Mouse (Mus musculus): ENCODE data around the gene Cr1l. TPM values are rescaled to one million over a fixed set of nuclear protein-coding genes. Genes with fewer than 3 reads are reported as not detected.
A peak's percentile ranks its signal among the peaks of the same experiment; 100 is the strongest.

The Cr1l gene
- total and polyA plus RNA-seq, 3 experiments = 76.1 to 134 (median 84.6) TPM

GRCm38 (mm10) chr1:195130479-195130878, 907 bp downstream of the Cr1l start:
- Histone ChIP-seq H3K4me3 (replicated peaks in 1 of 3; ENCODE audit: low read depth in 2 of 3, low read length in 2 of 3, poor library complexity in 1 of 3) (peak overlapping the region; percentile 60 to 72 (median 68)), H3K36me3 (replicated peaks in 1 of 2; ENCODE audit: control insufficient read depth in 1 of 2, insufficient read depth in 1 of 2, low read length in 1 of 2) (peaks cover 13 to 30% of the 10 kb centered on the region in 2 experiments), H3K27ac (ENCODE audit: insufficient read depth, low read depth) (no peak overlapping the region), H3K79me2 (replicated peaks; ENCODE audit: control insufficient read depth, extremely low read depth, insufficient read depth, poor library complexity, severe bottlenecking) (peaks cover 10% of the 10 kb centered on the region), H3K9me3 (replicated peaks; ENCODE audit: low read length) (no peaks in the 10 kb centered on the region), H3K9ac (ENCODE audit: insufficient read depth, low read depth) (peak overlapping the region; percentile 94), H3K4me1 (ENCODE audit: control insufficient read depth in 1 of 2, insufficient read depth in 2 of 2) (peaks cover 0 to 23% of the 10 kb centered on the region in 2 experiments; a peak in 1 of 4 replicates), H3K27me3 (replicated peaks) (no peaks in the 10 kb centered on the region), H3K4me2 (ENCODE audit: insufficient read depth, low read depth, poor library complexity, severe bottlenecking) (peak overlapping the region; percentile 87)
- TF ChIP-seq ZMIZ1 (IDR thresholded peaks at IDR 0.05; ENCODE audit: low read depth, low read length) (no peak), SMC3 (IDR thresholded peaks at IDR 0.05; ENCODE audit: low read depth, low read length) (no peak)
- DNase-seq (ENCODE audit: extremely low read depth) = no peak
- in situ Hi-C loops (cut with MboI; ENCODE audit: low pct_ligation_motif_present, low pct_unique_long_range_greater_than_20kb, low sequenced_read_pairs) = no loop called here
- dilution Hi-C loops (cut with MboI; ENCODE audit: extremely low pct_ligation_motif_present, extremely low pct_unique_long_range_greater_than_20kb, low sequenced_read_pairs) = no loop called here

DNA sequence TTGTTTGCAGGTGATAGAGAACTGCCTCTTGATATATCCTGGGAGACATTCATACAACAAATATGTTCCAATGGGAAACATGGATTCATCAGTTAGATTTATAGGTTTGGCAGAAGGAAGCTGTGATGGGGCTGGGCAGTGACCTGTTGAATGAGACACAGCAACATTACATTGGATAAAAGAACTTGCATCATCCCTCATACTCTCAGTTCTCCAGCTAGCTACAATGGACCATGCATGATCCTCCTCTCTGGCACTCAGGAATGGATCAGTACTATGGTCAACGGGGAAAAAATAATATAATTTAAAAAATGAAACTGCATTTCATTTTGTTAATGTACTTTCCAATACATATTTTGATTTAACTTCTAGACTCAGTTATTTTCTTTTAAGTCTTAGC, 1.5 kb downstream of the Cr1l start:
- dilution Hi-C loops (cut with MboI; ENCODE audit: extremely low pct_ligation_motif_present, extremely low pct_unique_long_range_greater_than_20kb, low sequenced_read_pairs) = no loop called here
- in situ Hi-C loops (cut with MboI; ENCODE audit: low pct_ligation_motif_present, low pct_unique_long_range_greater_than_20kb, low sequenced_read_pairs) = no loop called here
- H3K4me3 ChIP-seq (replicated peaks in 1 of 3; ENCODE audit: low read depth in 2 of 3, low read length in 2 of 3, poor library complexity in 1 of 3) = peak overlapping the region in 2 of 3 experiments; percentile 60 to 68
- H3K79me2 ChIP-seq (replicated peaks; ENCODE audit: control insufficient read depth, extremely low read depth, insufficient read depth, poor library complexity, severe bottlenecking) = peaks cover 10% of the 10 kb centered on the region
- H3K27me3 ChIP-seq (replicated peaks) = no peaks in the 10 kb centered on the region
- peaks cover 0 to 23% of the 10 kb centered on the region in 2 experiments; a peak in 1 of 4 replicates for H3K4me1 ChIP-seq (ENCODE audit: control insufficient read depth in 1 of 2, insufficient read depth in 2 of 2)
- H3K36me3 ChIP-seq (replicated peaks in 1 of 2; ENCODE audit: control insufficient read depth in 1 of 2, insufficient read depth in 1 of 2, low read length in 1 of 2) = peaks cover 16 to 36% of the 10 kb centered on the region in 2 experiments
- no peaks in the 10 kb centered on the region for H3K9me3 ChIP-seq (replicated peaks; ENCODE audit: low read length)
- H3K4me2 ChIP-seq (ENCODE audit: insufficient read depth, low read depth, poor library complexity, severe bottlenecking) = peak overlapping the region; percentile 94; the same call in 1 of the 2 replicates
- TF ChIP-seq ZC3H11A (IDR thresholded peaks at IDR 0.05; ENCODE audit: low read depth, low read length) (no peak), HCFC1 (IDR thresholded peaks at IDR 0.05; ENCODE audit: low read depth, low read length) (no peak), NRF1 (IDR thresholded peaks at IDR 0.05; ENCODE audit: low read depth, low read length) (no peak), SIN3A (IDR thresholded peaks at IDR 0.05; ENCODE audit: low read length) (no peak), MEF2A (IDR thresholded peaks at IDR 0.05; ENCODE audit: borderline replicate concordance, low read depth, low read length) (no peak), TCF12 (IDR thresholded peaks at IDR 0.05; ENCODE audit: low read depth, low read length) (no peak), PAX5 (IDR thresholded peaks at IDR 0.05; ENCODE audit: low read length) (no peak), MXI1 (IDR thresholded peaks at IDR 0.05; ENCODE audit: low read depth, low read length) (no peak), CTCF (conservative IDR thresholded peaks at IDR 0.05 in 1 of 2, IDR thresholded peaks at IDR 0.05 in 1 of 2; ENCODE audit: low read depth in 2 of 2, low read length in 2 of 2) (no peak), RAD21 (IDR thresholded peaks at IDR 0.05; ENCODE audit: low read depth, low read length) (no peak), USF2 (conservative IDR thresholded peaks at IDR 0.05; ENCODE audit: low read depth, low read length) (no peak), BHLHE40 (IDR thresholded peaks at IDR 0.05; ENCODE audit: low read depth, low read length) (no peak), ELF1 (IDR thresholded peaks at IDR 0.05; ENCODE audit: low read depth, low read length) (no peak)
- peak overlapping the region; percentile 53; the same call in 1 of the 2 replicates for H3K9ac ChIP-seq (ENCODE audit: insufficient read depth, low read depth)
- no peak overlapping the region for H3K27ac ChIP-seq (ENCODE audit: insufficient read depth, low read depth)
- DNase-seq (ENCODE audit: extremely low read depth) = peak; percentile 14

Data from CH12.LX (cell line).